Mouse (Mus musculus): ENCODE results near the gene Osbpl10.

The Osbpl10 gene

GRCm38 (mm10) chr9:114982689-114983360 is 4.5 kb downstream of the Osbpl10 start, which contains the start of gene Rps27rt:
Gene Rps27rt (minus strand): TSS chr9:114982739.
- DNase-seq (ENCODE audit: low spot score), result no peak

GRCm38 (mm10) chr9:114985741-114986140 is 7.4 kb downstream of the Osbpl10 start:
- no peak for DNase-seq (ENCODE audit: low spot score)

- no peak for DNase-seq (ENCODE audit: low spot score)
These were observed 8.0 kb downstream of the Osbpl10 start for GRCm38 (mm10) chr9:114986361-114986760.

- no peak for DNase-seq (ENCODE audit: low spot score)
These were observed 9.7 kb downstream of the Osbpl10 start for GRCm38 (mm10) chr9:114988029-114988428.

GRCm38 (mm10) chr9:114988610-114989327 is 10.4 kb downstream of the Osbpl10 start:
- DNase-seq (ENCODE audit: low spot score), result peak; percentile 32

- DNase-seq (ENCODE audit: low spot score), result no peak
These were observed 12.1 kb downstream of the Osbpl10 start for GRCm38 (mm10) chr9:114990421-114990820.

- DNase-seq (ENCODE audit: low spot score), result no peak
These were observed 14.2 kb downstream of the Osbpl10 start for GRCm38 (mm10) chr9:114992528-114992927.

- no peak for DNase-seq (ENCODE audit: low spot score)
These were observed 16.9 kb downstream of the Osbpl10 start for GRCm38 (mm10) chr9:114995250-114995649.

GRCm38 (mm10) chr9:114995716-114996115 is 17.3 kb downstream of the Osbpl10 start:
- no peak for DNase-seq (ENCODE audit: low spot score)

- DNase-seq (ENCODE audit: low spot score), result no peak
These were observed 18.1 kb downstream of the Osbpl10 start for GRCm38 (mm10) chr9:114996489-114996888.

GRCm38 (mm10) chr9:114999010-114999770 is 20.8 kb downstream of the Osbpl10 start:
- DNase-seq (ENCODE audit: low spot score), result no peak

GRCm38 (mm10) chr9:114999771-115000146 is 21.4 kb downstream of the Osbpl10 start:
- DNase-seq (ENCODE audit: low spot score), result no peak

GRCm38 (mm10) chr9:115005446-115005845 is 27.1 kb downstream of the Osbpl10 start:
- no peak for DNase-seq (ENCODE audit: low spot score)

GRCm38 (mm10) chr9:115007776-115008175 is 29.4 kb downstream of the Osbpl10 start:
- DNase-seq (ENCODE audit: low spot score), result peak; percentile 9

GRCm38 (mm10) chr9:115008194-115008593 is 29.8 kb downstream of the Osbpl10 start:
- no peak for DNase-seq (ENCODE audit: low spot score)

- no peak for DNase-seq (ENCODE audit: low spot score)
These were observed 34.0 kb downstream of the Osbpl10 start for GRCm38 (mm10) chr9:115012367-115012766.

- DNase-seq (ENCODE audit: low spot score), result no peak
These were observed 41.8 kb downstream of the Osbpl10 start for GRCm38 (mm10) chr9:115020141-115020540.

GRCm38 (mm10) chr9:115021419-115021818 is 43.0 kb downstream of the Osbpl10 start:
- no peak for DNase-seq (ENCODE audit: low spot score)

GRCm38 (mm10) chr9:115023137-115023536 is 44.8 kb downstream of the Osbpl10 start:
- DNase-seq (ENCODE audit: low spot score), result no peak

GRCm38 (mm10) chr9:115023708-115024383 is 45.5 kb downstream of the Osbpl10 start:
- peak; percentile 4 for DNase-seq (ENCODE audit: low spot score)

- DNase-seq (ENCODE audit: low spot score), result no peak
These were observed 50.9 kb downstream of the Osbpl10 start for GRCm38 (mm10) chr9:115029307-115029706.

- no peak for DNase-seq (ENCODE audit: low spot score)
These were observed 52.2 kb downstream of the Osbpl10 start for GRCm38 (mm10) chr9:115030581-115030980.

Measured in adipocyte (in vitro differentiated cells).